Mouse (Mus musculus): ENCODE measurements at regions not wholly inside any gene's neighbourhood (a gene's known extent, or its start where the extent isn't known, plus 50 kb on each side); places are given as distances from the start of the nearest gene placed in this dataset.
"Not testable (repeated sequence)": the region's sequence is repeated elsewhere in the genome, so short reads cannot be mapped to it uniquely, and the experiment has no call there.

DNA sequence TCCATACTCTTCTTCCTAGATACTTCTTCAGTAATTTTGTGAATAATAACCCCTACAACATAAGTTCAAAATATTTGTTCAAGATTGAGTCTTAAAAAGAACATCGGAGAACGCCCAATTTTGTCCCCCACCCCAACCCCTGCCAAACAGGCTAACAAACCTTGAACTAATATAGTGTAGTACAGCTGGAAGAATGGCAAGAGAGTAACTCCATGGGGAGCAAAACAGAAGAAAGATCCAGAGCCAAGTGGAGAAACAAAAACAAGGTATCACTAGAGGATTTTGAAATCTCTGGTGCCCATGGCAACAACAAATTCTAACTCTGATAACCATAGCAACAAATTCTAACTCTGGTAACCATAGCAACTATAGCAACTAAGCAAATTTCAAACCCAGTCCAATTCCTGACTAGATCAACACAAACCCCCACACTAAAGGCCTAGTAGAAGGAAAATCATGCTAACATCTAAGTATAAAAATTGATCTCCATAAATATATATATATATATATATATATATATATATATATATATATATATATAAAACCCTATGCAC is 74.2 kb upstream of the Magee2 start:
- no peak for DNase-seq

DNA sequence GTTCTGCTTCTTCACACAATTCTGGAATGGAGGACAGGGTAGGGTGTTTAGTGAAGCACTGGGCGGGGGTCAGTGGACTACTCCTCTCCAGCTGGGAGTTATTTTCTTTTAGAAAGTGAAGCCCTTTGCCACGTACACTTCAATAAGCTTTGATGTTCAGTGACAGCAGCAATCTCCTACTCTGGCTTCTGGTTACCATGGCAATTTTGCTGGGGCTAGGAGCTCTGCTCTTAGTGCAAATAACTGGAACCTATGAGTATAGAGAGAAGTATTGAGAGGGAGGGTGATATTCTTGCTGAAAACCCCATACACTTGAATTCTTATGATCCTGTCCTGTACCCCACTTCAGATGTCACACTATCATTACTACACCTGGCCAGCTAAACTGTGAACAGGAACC is 94.5 kb upstream of the Magee2 start:
- DNase-seq, result no peak

DNA sequence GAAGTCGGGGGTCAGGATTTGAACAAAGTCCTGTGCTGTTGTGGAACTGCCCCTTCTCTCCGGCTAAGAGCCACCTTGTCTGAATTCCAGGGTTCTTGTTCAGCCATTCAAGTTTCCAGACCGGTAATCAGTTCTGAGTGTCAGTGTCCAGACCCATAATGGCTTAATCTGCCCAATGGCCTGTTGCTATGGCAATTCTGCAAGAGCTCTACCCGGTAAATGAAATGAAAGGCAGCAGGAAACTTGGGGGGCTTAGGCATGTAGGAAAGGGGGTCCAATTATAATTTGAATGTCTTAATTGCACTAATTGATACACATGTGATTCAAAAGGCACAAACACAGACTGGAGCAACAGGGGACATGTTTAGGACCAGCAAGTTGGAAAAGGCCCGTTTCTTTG is 95.7 kb upstream of the Magee2 start:
- DNase-seq, result not testable (repeated sequence)

DNA sequence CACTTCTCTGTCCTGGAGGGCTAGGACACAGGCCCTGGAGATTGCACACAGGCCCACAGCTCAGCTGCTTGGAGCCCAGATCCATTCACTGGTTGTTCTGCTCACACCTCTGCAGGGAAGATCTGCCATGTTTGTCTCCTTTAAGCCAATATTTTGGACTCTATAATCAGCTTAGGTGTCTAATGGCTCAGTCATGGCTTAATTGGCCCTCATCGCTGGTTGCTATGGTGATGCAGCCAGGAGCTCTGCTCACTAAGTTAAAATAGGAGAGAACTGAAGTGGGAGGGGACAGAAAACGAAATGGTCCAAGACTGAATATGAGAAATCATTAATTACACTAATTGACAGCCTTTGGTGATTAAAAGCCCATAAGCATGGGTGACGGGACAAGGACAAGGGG is 96.3 kb upstream of the Magee2 start:
- DNase-seq, result not testable (repeated sequence)

DNA sequence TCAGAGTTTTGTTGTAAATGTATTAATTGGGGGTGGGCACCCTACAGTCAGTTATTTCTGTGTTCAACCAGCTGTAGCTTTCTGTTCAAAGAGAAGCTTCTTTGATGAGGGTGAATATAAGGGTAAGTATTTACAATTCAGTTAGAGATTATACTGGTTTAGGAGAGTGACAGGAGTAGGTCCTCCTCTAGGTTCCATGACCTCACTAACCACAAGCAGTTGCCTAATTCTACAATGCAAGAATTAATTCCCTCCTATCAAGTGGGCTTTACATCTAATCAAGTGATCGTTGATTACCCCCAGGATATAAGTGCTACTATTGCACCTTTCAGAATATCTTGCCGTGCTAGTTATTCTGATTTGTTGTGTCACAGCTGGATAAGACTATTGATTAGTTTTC is 101.1 kb upstream of the Pbdc1 start:
- no peak for DNase-seq

DNA sequence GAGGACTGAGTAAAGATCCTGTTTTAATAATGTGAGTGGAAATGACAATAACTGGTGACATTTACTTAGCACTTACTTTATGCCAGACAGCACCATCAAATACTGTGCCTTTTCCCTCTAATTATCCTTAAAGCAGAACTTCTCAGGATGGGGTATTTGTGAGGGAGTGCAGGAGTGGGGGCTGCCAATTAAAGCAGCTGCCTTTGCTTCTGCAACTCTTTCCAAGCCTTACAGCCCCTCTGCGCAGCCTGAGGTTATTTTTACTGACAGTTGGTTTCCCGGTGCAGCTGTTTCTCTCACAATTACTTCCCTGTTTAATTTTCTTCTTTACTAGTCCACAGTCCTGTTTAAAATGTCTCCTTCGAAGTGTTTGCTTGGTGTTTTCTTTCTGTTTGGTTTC is 76.3 kb upstream of the Pbdc1 start:
- DNase-seq, result no peak

DNA sequence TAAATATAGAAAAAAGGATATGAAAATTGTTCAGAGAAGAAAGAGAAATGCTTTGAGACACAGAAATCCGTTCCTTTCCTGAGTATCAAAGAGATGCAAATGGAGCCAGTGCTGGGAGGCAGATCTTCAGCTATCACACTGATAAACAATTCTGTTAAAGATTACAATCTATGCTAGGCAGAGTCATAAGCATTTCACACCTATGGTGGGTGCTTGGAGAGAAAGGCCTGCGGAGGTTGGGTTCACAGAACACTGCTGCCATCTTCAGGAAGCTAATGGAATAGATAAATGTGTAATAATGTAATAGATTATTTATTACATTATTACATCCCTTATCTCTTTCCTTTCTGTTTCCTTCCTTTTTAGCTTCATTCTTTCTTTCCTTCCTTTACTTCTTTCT is 73.1 kb upstream of the Pbdc1 start:
- DNase-seq, result peak; percentile 5

All from kidney, postnatal 14 days (tissue).